Mouse (Mus musculus) small intestine, adult 2 months (tissue): ENCODE results near the gene Fbrs.

Experiments
- CTCF ChIP-seq: fragments of 200-500 bp; IDR thresholded peaks from 2 replicates; pipeline ENCODE4 v1.5.1; 2012; ENCODE audit warnings: low read depth, mild to moderate bottlenecking, control low read depth, inconsistent platforms, low read length, moderate library complexity, mixed read lengths; ENCODE audit not compliant: insufficient replicate concordance, insufficient read length; ENCODE audit errors: extremely low read depth
- POLR2A ChIP-seq: fragments of 200-500 bp; IDR thresholded peaks from 2 replicates; pipeline ENCODE4 v1.6.1; 2012; ENCODE audit warnings: low read depth, mild to moderate bottlenecking, control low read depth, inconsistent platforms, low read length, moderate library complexity

GRCm38 (mm10) chr7:127476336-127476735, 2.7 kb upstream of the Fbrs start:
- no peak for TF ChIP-seq POLR2A
- TF ChIP-seq CTCF, result no peak
